ENCODE assay signal across 18 mouse cellular contexts in the genomic region with DNA sequence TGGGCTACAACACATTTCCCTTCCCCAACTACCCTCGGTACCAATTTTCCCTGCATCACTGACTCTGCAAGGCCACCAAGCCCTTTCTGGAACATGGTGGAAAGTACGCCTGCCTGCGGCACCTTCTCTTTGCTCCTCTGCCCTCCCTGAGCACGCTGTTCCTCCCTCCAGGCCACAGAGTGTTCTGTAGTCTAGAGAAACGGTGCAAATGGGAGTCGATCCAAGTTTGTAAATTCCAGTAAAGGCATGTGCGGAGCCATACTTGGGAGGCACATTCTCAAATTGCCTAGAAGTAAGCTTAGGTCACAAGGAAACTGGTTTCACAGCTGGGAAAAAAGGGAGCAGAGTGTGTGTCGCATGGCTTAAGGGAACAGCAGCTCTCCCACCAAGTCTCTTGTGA. TPM values are rescaled to one million over a fixed set of nuclear protein-coding genes. Genes with fewer than 3 reads are reported as not detected.
DNase-seq lines count a peak whose midpoint lies in the region; ATAC-seq and TF ChIP-seq lines count a peak whose summit lies in the region.
"Had no signal": no experiment of that assay in that cellular context is flagged by ENCODE, and none has a peak within 500 bp of the region (broad histone marks: within the 10 kb centered on the region; RNA-seq: fewer than 3 reads in every experiment).

No protein-coding gene starts in this region.

- H3K9ac ChIP-seq in kidney, embryonic 15.5 days, result no peak overlapping the region
- no peak overlapping the region for H3K9ac ChIP-seq in midbrain, embryonic 11.5 days (ENCODE audit: low read length)
- no peak overlapping the region for H3K9ac ChIP-seq in midbrain, postnatal 0 days (replicated peaks; ENCODE audit: low read length, poor library complexity, severe bottlenecking)
- 0 out of 2 replicates have a peak overlapping the region, but pooled peaks have one; percentile 34 for H3K9ac ChIP-seq in limb, embryonic 14.5 days (ENCODE audit: low read depth, low read length, severe bottlenecking)

- H3K27ac ChIP-seq in kidney, embryonic 15.5 days, result no peak overlapping the region
- no peak overlapping the region for H3K27ac ChIP-seq in midbrain, embryonic 11.5 days (ENCODE audit: low read depth, low read length)
- no peak overlapping the region for H3K27ac ChIP-seq in midbrain, postnatal 0 days (ENCODE audit: low read depth, low read length)
- H3K27ac ChIP-seq in limb, embryonic 14.5 days (replicated peaks; ENCODE audit: low read depth, low read length), result peak overlapping the region; percentile 75
- H3K27ac ChIP-seq: heart, embryonic 10.5 days had no signal

- H3K4me1 ChIP-seq in kidney, embryonic 15.5 days, result peaks cover 29% of the 10 kb centered on the region
- peaks cover 10% of the 10 kb centered on the region for H3K4me1 ChIP-seq in midbrain, embryonic 11.5 days (ENCODE audit: control insufficient read depth, insufficient read depth, low read length)
- H3K4me1 ChIP-seq in midbrain, postnatal 0 days (ENCODE audit: insufficient read depth, low read length), result peaks cover 14% of the 10 kb centered on the region; the same call in 1 of the 2 replicates
- peaks cover 23% of the 10 kb centered on the region for H3K4me1 ChIP-seq in limb, embryonic 14.5 days (ENCODE audit: control insufficient read depth, insufficient read depth, low read length)

- no peaks in the 10 kb centered on the region for H3K36me3 ChIP-seq in kidney, embryonic 15.5 days
- no peaks in the 10 kb centered on the region for H3K36me3 ChIP-seq in midbrain, embryonic 11.5 days (ENCODE audit: control insufficient read depth, insufficient read depth, low read length)
- H3K36me3 ChIP-seq in midbrain, postnatal 0 days (ENCODE audit: insufficient read depth, low read length), result peaks cover 12% of the 10 kb centered on the region
- no peaks in the 10 kb centered on the region for H3K36me3 ChIP-seq in limb, embryonic 14.5 days (ENCODE audit: control insufficient read depth, insufficient read depth, low read length)
- H3K36me3 ChIP-seq: heart, embryonic 10.5 days had no signal

- H3K9me3 ChIP-seq in kidney, embryonic 15.5 days (replicated peaks), result no peaks in the 10 kb centered on the region
- no peaks in the 10 kb centered on the region for H3K9me3 ChIP-seq in midbrain, embryonic 11.5 days (ENCODE audit: control insufficient read depth, low read length)
- H3K9me3 ChIP-seq in midbrain, postnatal 0 days (ENCODE audit: low read length), result no peaks in the 10 kb centered on the region
- H3K9me3 ChIP-seq in limb, embryonic 14.5 days (ENCODE audit: control insufficient read depth, low read length), result no peaks in the 10 kb centered on the region
- H3K9me3 ChIP-seq: heart, embryonic 10.5 days had no signal

- no peak for TF ChIP-seq POLR2A in limb, embryonic 14.5 days (IDR thresholded peaks at IDR 0.05; ENCODE audit: borderline replicate concordance, extremely low read depth, insufficient read depth, insufficient read length)

- no peak for ATAC-seq in kidney, embryonic 15.5 days (replicated peaks; ENCODE audit: low FRiP score)
- no peak for ATAC-seq in midbrain, embryonic 11.5 days (ENCODE audit: low FRiP score)
- ATAC-seq in midbrain, postnatal 0 days (ENCODE audit: low FRiP score), result no peak
- peak; percentile 51; the same call in 1 of the 2 replicates for ATAC-seq in limb, embryonic 14.5 days (ENCODE audit: low FRiP score, low read depth)

- peak; percentile 26 for DNase-seq in cerebellum, adult 9-10 months
- DNase-seq in cerebellum, adult 9-11 months, result no peak
- peak; percentile 69 for DNase-seq in kidney, adult 11 months
- DNase-seq in midbrain, embryonic 11.5 days (ENCODE audit: low spot score, missing footprints), result peak; percentile 49
- DNase-seq in midbrain, postnatal 0 days (ENCODE audit: low spot score), result no peak
- peak; percentile 80 for DNase-seq in limb, embryonic 14.5 days (ENCODE audit: low spot score)
- no peak for DNase-seq in embryo, embryonic 10.5 days (ENCODE audit: low spot score)
- DNase-seq: adrenal gland, adult 2 months; cerebellum, adult 11 months; cerebellum, postnatal 36 days; gastrocnemius, postnatal 25 days; left cerebral cortex, postnatal 4 days; midbrain, embryonic 14.5 days; retina, postnatal 1 day; right cerebral cortex, postnatal 4 days; thymus, adult 18-20 months had no signal

- TF ChIP-seq CTCF in midbrain, postnatal 0 days (IDR thresholded peaks at IDR 0.05), result no peak

- H3K4me3 ChIP-seq in kidney, embryonic 15.5 days (replicated peaks), result no peak overlapping the region
- H3K4me3 ChIP-seq in midbrain, embryonic 11.5 days (ENCODE audit: low read depth, low read length), result no peak overlapping the region
- H3K4me3 ChIP-seq in midbrain, postnatal 0 days (ENCODE audit: low read depth, low read length), result no peak overlapping the region
- H3K4me3 ChIP-seq in limb, embryonic 14.5 days (replicated peaks; ENCODE audit: low read length), result no peak overlapping the region
- H3K4me3 ChIP-seq: heart, embryonic 10.5 days had no signal

- 58% methylated on average over 8 of the region's 8 CpGs for WGBS in kidney, embryonic 15.5 days
- 84% methylated on average over 8 of the region's 8 CpGs for WGBS in midbrain, embryonic 11.5 days
- 74% methylated on average over 8 of the region's 8 CpGs for WGBS in midbrain, postnatal 0 days
- WGBS in limb, embryonic 14.5 days, result 18% methylated on average over 8 of the region's 8 CpGs

- H3K27me3 ChIP-seq in kidney, embryonic 15.5 days, result peaks cover 32% of the 10 kb centered on the region
- H3K27me3 ChIP-seq in midbrain, embryonic 11.5 days (ENCODE audit: control insufficient read depth, insufficient read depth, low read length), result peaks cover 2% of the 10 kb centered on the region
- H3K27me3 ChIP-seq in midbrain, postnatal 0 days (ENCODE audit: insufficient read depth, low read length), result no peaks in the 10 kb centered on the region
- H3K27me3 ChIP-seq in limb, embryonic 14.5 days (ENCODE audit: control insufficient read depth, insufficient read depth, low read length), result no peaks in the 10 kb centered on the region

- no peak overlapping the region for H3K4me2 ChIP-seq in kidney, embryonic 15.5 days
- no peak overlapping the region for H3K4me2 ChIP-seq in midbrain, embryonic 11.5 days
- no peak overlapping the region for H3K4me2 ChIP-seq in midbrain, postnatal 0 days (ENCODE audit: low read depth, low read length, poor library complexity, severe bottlenecking)
- peak overlapping the region; percentile 1; the same call in 1 of the 2 replicates for H3K4me2 ChIP-seq in limb, embryonic 14.5 days (replicated peaks; ENCODE audit: low read depth, low read length, severe bottlenecking)

RNA-seq across cellular contexts. Expression of gene Smarcd3, which starts 4.1 kb away (rescaled TPM):
- polyA plus RNA-seq in kidney, embryonic 15.5 days (2015; fragmentation: Nextera tagmentation; extraction: Ambion mirVana), result 26.5 and 33.4 TPM in 2 replicates
- 56.8 and 60.2 TPM in 2 replicates for polyA plus RNA-seq in midbrain, embryonic 11.5 days (2014; fragmentation: Nextera tagmentation; extraction: Ambion mirVana)
- 279 and 347 TPM in 2 replicates for total RNA-seq in midbrain, postnatal 0 days (2014; rRNA removed)
- polyA plus RNA-seq in midbrain, postnatal 0 days (2015; fragmentation: Nextera tagmentation; extraction: Ambion mirVana), result 187 and 189 TPM in 2 replicates
- polyA plus RNA-seq in limb, embryonic 14.5 days (2012; rRNA removed), result 91.5 and 93.6 TPM in 2 replicates
- polyA plus RNA-seq in limb, embryonic 14.5 days (2014; fragmentation: Nextera tagmentation; extraction: Ambion mirVana), result 52.7 and 59.6 TPM in 2 replicates

RNA-seq across cellular contexts. Expression of gene Chpf2, which starts 33.6 kb away (rescaled TPM):
- 23.2 and 24.7 TPM in 2 replicates for polyA plus RNA-seq in kidney, embryonic 15.5 days (2015; fragmentation: Nextera tagmentation; extraction: Ambion mirVana)
- polyA plus RNA-seq in midbrain, embryonic 11.5 days (2014; fragmentation: Nextera tagmentation; extraction: Ambion mirVana), result 7.2 and 9.6 TPM in 2 replicates
- 31.3 and 32.8 TPM in 2 replicates for total RNA-seq in midbrain, postnatal 0 days (2014; rRNA removed)
- 25.5 and 26.3 TPM in 2 replicates for polyA plus RNA-seq in midbrain, postnatal 0 days (2015; fragmentation: Nextera tagmentation; extraction: Ambion mirVana)
- polyA plus RNA-seq in limb, embryonic 14.5 days (2012; rRNA removed), result 56.2 and 57.0 TPM in 2 replicates
- polyA plus RNA-seq in limb, embryonic 14.5 days (2014; fragmentation: Nextera tagmentation; extraction: Ambion mirVana), result 21.3 and 23.1 TPM in 2 replicates

RNA-seq across cellular contexts. Expression of gene Abcf2, which starts 42.8 kb away (rescaled TPM):
- 118 TPM in 2 replicates for polyA plus RNA-seq in kidney, embryonic 15.5 days (2015; fragmentation: Nextera tagmentation; extraction: Ambion mirVana)
- 143 and 147 TPM in 2 replicates for polyA plus RNA-seq in midbrain, embryonic 11.5 days (2014; fragmentation: Nextera tagmentation; extraction: Ambion mirVana)
- total RNA-seq in midbrain, postnatal 0 days (2014; rRNA removed), result 55.9 and 57.0 TPM in 2 replicates
- 58.2 and 62.3 TPM in 2 replicates for polyA plus RNA-seq in midbrain, postnatal 0 days (2015; fragmentation: Nextera tagmentation; extraction: Ambion mirVana)
- 81.0 and 82.5 TPM in 2 replicates for polyA plus RNA-seq in limb, embryonic 14.5 days (2012; rRNA removed)
- 94.3 TPM in 2 replicates for polyA plus RNA-seq in limb, embryonic 14.5 days (2014; fragmentation: Nextera tagmentation; extraction: Ambion mirVana)

Comparison
In these comparisons a context has a peak if more than half of its experiments do, and no peak if none do; other contexts are left out.
1. DNase-seq: peak in cerebellum, adult 9-10 months (single experiment), kidney, adult 11 months (single experiment), midbrain, embryonic 11.5 days (single experiment) and limb, embryonic 14.5 days (single experiment); none in cerebellum, adult 9-11 months (single experiment), midbrain, postnatal 0 days (single experiment) and embryo, embryonic 10.5 days (single experiment).